Mouse (Mus musculus) hindbrain, embryonic 14.5 days (tissue): ENCODE results near the gene Gsdma2. TPM values are rescaled to one million over a fixed set of nuclear protein-coding genes. Genes with fewer than 3 reads are reported as not detected.
"Not testable (repeated sequence)": the region's sequence is repeated elsewhere in the genome, so short reads cannot be mapped to it uniquely, and the experiment has no call there.

ENCODE experiments used
- ATAC-seq: fragments of 200-750 bp; cut with Nextera tagmentation; 2 replicates; pipeline ENCODE4 v1.8.0; 2017; ENCODE audit warnings: moderate number of reproducible peaks, mild to moderate bottlenecking, moderate TSS enrichment, moderate library complexity; ENCODE audit not compliant: low FRiP score
- DNase-seq: peaks from one replicate; pipeline ENCODE4 v3.0.0-alpha.2; 2015; ENCODE audit warnings: low spot score
- H3K27ac ChIP-seq: fragments of 300-500 bp; sonication (generic); 2 replicates; pipeline ENCODE4 v1.5.1; 2014; ENCODE audit warnings: mild to moderate bottlenecking, moderate library complexity
- H3K27me3 ChIP-seq: fragments of 300-500 bp; sonication (generic); 2 replicates; pipeline ENCODE4 v1.6.1; 2014; ENCODE audit warnings: mild to moderate bottlenecking, low read length, mixed read lengths; ENCODE audit not compliant: control insufficient read depth, insufficient read depth
- H3K36me3 ChIP-seq: fragments of 300-500 bp; sonication (generic); replicated peaks from 2 replicates; pipeline ENCODE4 v1.6.1; 2014; ENCODE audit not compliant: control insufficient read depth, insufficient read depth
- H3K4me1 ChIP-seq: fragments of 300-500 bp; sonication (generic); replicated peaks from 2 replicates; pipeline ENCODE4 v1.6.1; 2014; ENCODE audit warnings: antibody characterized with exemption, low read length, mixed read lengths; ENCODE audit not compliant: control insufficient read depth, insufficient read depth
- H3K4me2 ChIP-seq: fragments of 300-500 bp; sonication (generic); replicated peaks from 2 replicates; pipeline ENCODE4 v1.6.1; 2014; ENCODE audit warnings: mild to moderate bottlenecking, moderate library complexity
- H3K4me3 ChIP-seq: fragments of 300-500 bp; sonication (generic); replicated peaks from 2 replicates; pipeline ENCODE4 v1.5.1; 2014; ENCODE audit warnings: mild to moderate bottlenecking, low read length
- H3K9ac ChIP-seq: fragments of 300-500 bp; sonication (generic); 2 replicates; pipeline ENCODE4 v1.6.1; 2014
- H3K9me3 ChIP-seq: fragments of 300-500 bp; sonication (generic); 2 replicates; pipeline ENCODE4 v1.6.1; 2016; ENCODE audit warnings: low read length; ENCODE audit not compliant: control insufficient read depth
- WGBS: fragments of 180-500 bp; shearing (Covaris S2); extraction: QIAGEN DNeasy Blood & Tissue Kit; methylation state at CpG from one replicate; pipeline ENCODE4 v1.1.7; 2014; 5-methylcytosine and 5-hydroxymethylcytosine counted together
- polyA plus RNA-seq: library from polyadenylated mRNA; unstranded; fragments of >200 nt; fragmentation: Nextera tagmentation; extraction: Ambion mirVana; gene quantifications from 2 replicates; pipeline ENCODE4 v1.2.1, GENCODE M21; 2014

The Gsdma2 gene
- polyA plus RNA-seq, 1 experiment from 2014 or later = not detected

- no peaks in the 10 kb centered on the region for H3K36me3 ChIP-seq
- H3K4me2 ChIP-seq = no peak overlapping the region
- DNase-seq (no peak), ATAC-seq (no peak)
- H3K9me3 ChIP-seq = no peaks in the 10 kb centered on the region; the same call in 1 of the 2 replicates
- H3K4me3 ChIP-seq = no peak overlapping the region
- H3K9ac ChIP-seq = no peak overlapping the region
- H3K4me1 ChIP-seq = no peaks in the 10 kb centered on the region
- 93% methylated on average over 13 of the region's 13 CpGs for WGBS
- H3K27me3 ChIP-seq = no peaks in the 10 kb centered on the region
- H3K27ac ChIP-seq = no peak overlapping the region
Measured at GRCm38 (mm10) chr11:98620791-98621190, 25.8 kb upstream of the Gsdma2 start.

- WGBS = 87% methylated on average over 6 of the region's 6 CpGs
- not testable (repeated sequence) for H3K9ac ChIP-seq
Measured at GRCm38 (mm10) chr11:98623981-98624380, 22.6 kb upstream of the Gsdma2 start.

GRCm38 (mm10) chr11:98624381-98624780 lies 22.2 kb upstream of the Gsdma2 start:
- not testable (repeated sequence) for H3K9me3 ChIP-seq, H3K27me3 ChIP-seq, DNase-seq, H3K4me1 ChIP-seq, H3K4me3 ChIP-seq, H3K9ac ChIP-seq, H3K36me3 ChIP-seq, H3K4me2 ChIP-seq, ATAC-seq, H3K27ac ChIP-seq
- WGBS = 95% methylated on average over 2 of the region's 2 CpGs

More at GRCm38 (mm10) chr11:98623981-98624380, 22.6 kb upstream of the Gsdma2 start:
- H3K36me3 ChIP-seq, H3K27ac ChIP-seq, H3K4me1 ChIP-seq, H3K4me3 ChIP-seq, ATAC-seq, DNase-seq, H3K4me2 ChIP-seq, H3K9me3 ChIP-seq, H3K27me3 ChIP-seq: not testable (repeated sequence)

DNA sequence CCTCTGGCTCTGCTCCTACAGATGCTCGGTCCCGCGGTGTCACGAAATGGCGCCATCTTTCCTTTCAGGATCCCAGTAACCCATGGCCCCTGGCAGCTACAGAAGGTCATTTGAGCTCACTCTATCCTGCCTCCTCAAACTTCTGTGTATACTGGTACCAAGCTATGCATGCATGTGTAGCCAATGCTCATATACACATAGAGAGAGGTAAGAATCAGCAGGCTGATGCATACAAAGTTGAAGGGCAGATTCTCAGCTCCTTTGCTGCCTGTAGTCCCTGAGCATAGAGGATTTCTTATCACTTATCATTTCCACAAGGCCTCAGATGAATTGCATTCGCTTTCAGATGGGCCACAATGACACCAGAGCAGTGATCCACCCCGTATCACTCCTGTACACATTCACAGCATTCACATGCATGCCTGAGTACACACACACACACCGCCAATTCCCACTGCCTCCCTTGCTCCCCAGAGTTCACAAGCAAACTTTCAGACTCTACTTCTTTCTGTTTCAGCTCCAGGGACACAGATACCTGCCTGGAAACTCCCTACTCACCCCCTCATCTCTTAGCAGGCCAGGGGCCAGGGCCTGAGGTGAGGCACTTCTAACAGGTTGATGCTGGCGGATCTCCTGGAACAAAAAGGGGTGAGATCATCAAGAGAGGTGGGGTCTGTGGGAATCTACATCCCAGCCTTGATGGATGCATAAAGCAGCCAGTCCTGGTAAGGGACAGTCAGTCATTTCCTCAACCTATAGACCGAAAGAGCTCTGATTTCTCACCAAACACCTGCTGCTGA lies 20.7 kb upstream of the Gsdma2 start, which contains the start of the genes Gm12355 and Gsdma3:
Gene Gm12355 (minus strand): TSS at position 51 of the 800 bp plus-strand sequence.
Gene Gsdma3 (plus strand): TSS at position 750 of the 800 bp plus-strand sequence.
- no peak for ATAC-seq

GRCm38 (mm10) chr11:98628706-98629105 lies 17.9 kb upstream of the Gsdma2 start:
- WGBS = 87% methylated on average over 3 of the region's 3 CpGs
- Histone ChIP-seq H3K9ac (no peak overlapping the region), H3K27me3 (no peaks in the 10 kb centered on the region), H3K4me3 (no peak overlapping the region), H3K36me3 (no peaks in the 10 kb centered on the region), H3K9me3 (no peaks in the 10 kb centered on the region), H3K4me2 (no peak overlapping the region), H3K27ac (no peak overlapping the region), H3K4me1 (no peaks in the 10 kb centered on the region)
- DNase-seq = no peak
- no peak for ATAC-seq

More for the DNA sequence above, 20.7 kb upstream of the Gsdma2 start, which contains the start of the genes Gm12355 and Gsdma3:
- Histone ChIP-seq H3K9me3 (no peaks in the 10 kb centered on the region; the same call in 1 of the 2 replicates), H3K4me2 (no peak within 1 kb of the TSS), H3K27ac (no peak within 1 kb of the TSS), H3K36me3 (no peaks in the 10 kb centered on the region), H3K4me1 (no peaks in the 10 kb centered on the region), H3K27me3 (no peaks in the 10 kb centered on the region), H3K9ac (no peak within 1 kb of the TSS), H3K4me3 (no peak within 1 kb of the TSS)
- 91% methylated on average over 10 of the region's 10 CpGs for WGBS
- no peak for DNase-seq

DNA sequence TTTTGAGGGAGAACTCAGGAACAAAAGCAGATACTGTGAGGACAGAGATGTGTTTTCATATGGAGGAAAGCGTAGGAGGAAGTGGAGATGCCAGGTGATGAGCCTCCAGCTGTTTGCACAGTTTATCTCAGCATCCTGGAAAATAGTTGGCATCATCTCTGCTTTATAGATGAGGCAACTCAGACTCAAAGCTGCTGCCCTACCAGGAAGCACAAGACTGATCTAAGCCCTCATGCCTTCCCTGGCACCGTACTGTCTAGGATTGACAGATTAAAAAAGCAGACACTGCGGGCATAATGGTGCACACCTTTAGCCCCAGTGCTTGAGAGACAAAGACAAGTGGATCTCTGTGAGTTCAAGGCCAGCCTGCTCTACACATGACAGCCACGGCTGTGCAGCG lies 15.9 kb upstream of the Gsdma2 start:
- Histone ChIP-seq H3K36me3 (no peaks in the 10 kb centered on the region), H3K9me3 (no peaks in the 10 kb centered on the region), H3K4me1 (no peaks in the 10 kb centered on the region), H3K27me3 (no peaks in the 10 kb centered on the region), H3K4me2 (no peak overlapping the region), H3K9ac (no peak overlapping the region), H3K27ac (no peak overlapping the region), H3K4me3 (no peak overlapping the region)
- no peak for DNase-seq
- ATAC-seq = no peak
- 90% methylated on average over 5 of the region's 5 CpGs for WGBS

- H3K9ac ChIP-seq, ATAC-seq, H3K27ac ChIP-seq, H3K9me3 ChIP-seq, H3K36me3 ChIP-seq, DNase-seq, H3K4me1 ChIP-seq, H3K4me2 ChIP-seq, H3K27me3 ChIP-seq, H3K4me3 ChIP-seq: not testable (repeated sequence)
- WGBS = 31% methylated on average over 10 of the region's 10 CpGs
Measured at GRCm38 (mm10) chr11:98635312-98635970, 11.1 kb upstream of the Gsdma2 start.

DNA sequence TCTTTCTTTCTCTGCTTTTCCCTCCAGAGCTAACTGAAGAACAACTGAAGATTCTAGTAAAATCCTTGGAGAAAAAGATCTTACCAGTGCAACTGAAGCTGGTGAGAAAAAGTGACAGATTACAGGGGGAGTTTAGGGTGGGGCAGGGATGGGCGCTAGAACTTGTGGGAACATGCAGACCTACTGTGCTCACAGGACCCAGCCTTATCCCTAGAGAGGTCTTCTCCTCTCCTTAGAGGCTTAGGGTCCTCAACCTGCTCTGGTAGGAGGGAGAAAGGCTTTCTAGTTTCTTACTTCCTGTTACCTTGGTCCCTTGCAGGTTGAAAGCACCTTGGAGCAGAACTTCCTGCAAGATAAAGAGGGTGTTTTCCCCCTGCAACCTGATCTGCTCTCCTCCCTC lies 9.1 kb upstream of the Gsdma2 start:
- WGBS = 86% methylated on average over 1 of the region's 1 CpGs
- Histone ChIP-seq H3K9me3 (no peaks in the 10 kb centered on the region), H3K4me3 (no peak overlapping the region), H3K9ac (no peak overlapping the region), H3K4me1 (no peaks in the 10 kb centered on the region), H3K27me3 (no peaks in the 10 kb centered on the region; the same call in 1 of the 2 replicates), H3K4me2 (no peak overlapping the region), H3K36me3 (no peaks in the 10 kb centered on the region), H3K27ac (no peak overlapping the region)
- DNase-seq (no peak), ATAC-seq (no peak)

- no peak for DNase-seq
- H3K4me3 ChIP-seq = no peak overlapping the region
- H3K4me2 ChIP-seq = no peak overlapping the region
- H3K27me3 ChIP-seq = no peaks in the 10 kb centered on the region; the same call in 1 of the 2 replicates
- H3K4me1 ChIP-seq = no peaks in the 10 kb centered on the region
- no peaks in the 10 kb centered on the region for H3K36me3 ChIP-seq
- no peak overlapping the region for H3K9ac ChIP-seq
- 74% methylated on average over 5 of the region's 5 CpGs for WGBS
- H3K9me3 ChIP-seq = no peaks in the 10 kb centered on the region
- no peak for ATAC-seq
- no peak overlapping the region for H3K27ac ChIP-seq
Measured at GRCm38 (mm10) chr11:98640091-98640490, 6.5 kb upstream of the Gsdma2 start.
